Mouse (Mus musculus) ES-E14 (cell line): ENCODE measurements around the gene Gm16181.

ENCODE experiments used
- CHD2 ChIP-seq: IDR thresholded peaks from 2 replicates; pipeline ENCODE4 v1.6.1; 2014; ENCODE audit warnings: mild to moderate bottlenecking, low read depth, low read length, inconsistent platforms
- MAFK ChIP-seq: IDR thresholded peaks from 2 replicates; pipeline ENCODE4 v1.6.1; 2014; ENCODE audit warnings: mild to moderate bottlenecking, low read depth, low read length, inconsistent platforms; ENCODE audit not compliant: insufficient read depth
- ZNF384 ChIP-seq: IDR thresholded peaks from 2 replicates; pipeline ENCODE4 v1.6.1; 2012; ENCODE audit warnings: low read depth, low read length, inconsistent platforms

- no peak for TF ChIP-seq ZNF384
- TF ChIP-seq MAFK: no peak
- no peak for TF ChIP-seq CHD2
Measured at GRCm38 (mm10) chr17:35242015-35242941, 21.6 kb downstream of the Gm16181 start.
